Mouse (Mus musculus) kidney, adult 9 months (tissue): Measurements from ENCODE around the gene Mpp3.
A peak's percentile ranks its signal among the peaks of the same experiment; 100 is the strongest.

Source experiments
- DNase-seq: peaks from one replicate; pipeline ENCODE4 v3.0.0; 2022

The Mpp3 gene

DNA sequence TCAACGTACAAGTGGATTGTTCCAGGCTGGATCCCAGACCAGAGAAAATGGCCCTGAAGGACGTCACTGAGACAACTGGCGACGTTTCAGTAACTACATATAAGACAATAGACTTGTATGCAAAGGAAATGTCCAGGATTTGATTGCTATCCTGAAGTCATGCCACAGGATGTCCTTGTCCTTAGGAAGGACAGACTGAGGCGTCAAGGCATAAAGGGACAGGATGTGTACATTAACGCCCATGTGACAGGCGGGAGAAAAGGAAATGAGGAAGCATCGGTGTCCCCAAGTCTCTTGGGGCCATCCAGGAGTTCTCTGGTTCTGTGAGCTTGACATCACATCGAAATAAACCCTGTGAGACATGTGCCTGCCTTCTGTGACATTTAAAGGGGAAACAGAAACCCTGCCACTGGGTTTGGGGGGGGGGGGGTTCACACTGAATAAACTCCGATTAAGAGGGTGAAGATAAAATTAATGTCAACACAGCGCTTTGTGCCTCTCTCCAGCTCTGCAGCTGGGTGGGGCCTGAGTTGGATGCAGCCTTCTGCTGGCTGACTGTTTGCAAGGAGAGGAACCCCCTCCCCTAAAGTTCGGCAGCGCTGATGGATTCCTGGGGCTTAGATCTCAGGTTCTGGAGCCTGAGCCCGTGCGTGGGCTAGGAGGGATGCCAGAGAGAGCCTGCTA is 19.2 kb downstream of the Mpp3 start:
- DNase-seq, result no peak

DNA sequence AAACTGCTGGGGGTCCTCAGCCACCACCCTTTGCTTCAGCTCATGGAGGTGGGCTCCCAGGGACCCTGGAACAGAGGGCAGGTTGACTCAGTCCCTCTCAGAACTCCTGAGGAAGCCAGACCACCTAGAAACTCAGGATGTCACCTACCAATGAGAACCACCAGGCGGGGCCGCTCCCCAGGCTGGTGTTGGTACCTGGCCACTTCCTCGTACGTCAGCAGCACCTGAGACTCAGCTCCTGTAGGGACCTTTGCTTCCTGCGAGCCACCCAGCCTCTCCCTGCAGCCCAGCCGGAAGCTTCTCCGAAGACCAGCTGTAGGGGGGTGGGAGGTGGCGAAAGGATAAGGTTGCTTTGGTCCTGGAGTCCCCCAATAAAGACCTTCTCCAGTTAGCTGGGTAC is 19.9 kb downstream of the Mpp3 start:
- no peak for DNase-seq

DNA sequence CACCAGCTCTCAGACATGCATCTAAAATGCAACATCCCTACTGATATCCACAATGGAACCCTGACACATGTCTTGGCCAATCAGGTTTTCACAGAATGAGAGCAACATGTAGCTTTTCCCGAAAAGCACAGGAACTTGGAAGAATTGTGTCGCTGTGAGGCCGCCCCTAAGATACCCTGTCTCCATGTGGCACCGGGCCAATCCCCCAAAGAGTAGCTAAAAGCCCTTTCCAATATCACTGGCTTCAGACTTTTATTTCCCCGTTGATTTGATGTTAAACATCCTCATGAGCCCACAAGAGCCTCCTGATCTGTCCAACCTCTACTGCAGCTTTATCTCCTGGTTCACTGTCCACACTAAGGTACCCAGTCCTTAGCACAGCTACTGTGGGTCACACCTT is 21.6 kb downstream of the Mpp3 start:
- no peak for DNase-seq

DNA sequence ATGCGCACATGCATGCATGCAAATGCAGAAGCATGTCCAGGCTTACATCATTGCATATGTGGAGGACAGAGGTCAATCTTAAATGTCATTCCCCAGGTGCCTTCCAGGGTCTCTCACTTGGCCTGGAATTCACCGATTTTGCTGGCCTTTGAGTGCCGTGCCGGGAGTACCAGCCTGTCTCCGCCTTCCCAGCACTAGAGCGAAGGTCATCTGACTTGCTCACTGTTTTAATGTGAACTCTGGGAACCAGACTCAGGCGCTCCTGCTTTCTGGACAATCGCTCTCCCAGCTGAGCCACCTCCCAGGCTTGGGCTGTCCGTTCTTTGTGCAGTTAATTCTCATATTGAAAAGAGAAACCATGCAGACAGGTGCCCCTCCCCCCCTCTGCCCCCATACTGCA is 22.0 kb downstream of the Mpp3 start:
- no peak for DNase-seq

DNA sequence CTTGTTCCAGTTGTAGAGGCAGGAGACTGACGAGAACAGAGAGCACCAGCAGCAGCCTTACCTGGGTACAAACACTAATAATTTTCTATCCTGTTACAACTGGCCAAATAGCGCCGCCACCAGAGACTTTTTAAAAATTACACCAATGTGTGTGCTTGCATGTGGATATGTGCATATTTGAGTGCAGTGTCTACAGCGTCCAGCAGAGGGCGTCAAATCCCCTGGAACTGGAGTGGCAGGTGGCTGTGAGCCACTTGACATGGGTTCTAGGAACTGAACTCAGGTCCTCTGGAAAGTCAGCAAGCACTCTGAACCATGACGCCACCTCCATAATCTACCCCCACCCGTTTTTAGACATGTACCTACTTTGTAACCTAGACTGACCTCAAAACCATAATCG is 24.0 kb downstream of the Mpp3 start:
- DNase-seq, result no peak

DNA sequence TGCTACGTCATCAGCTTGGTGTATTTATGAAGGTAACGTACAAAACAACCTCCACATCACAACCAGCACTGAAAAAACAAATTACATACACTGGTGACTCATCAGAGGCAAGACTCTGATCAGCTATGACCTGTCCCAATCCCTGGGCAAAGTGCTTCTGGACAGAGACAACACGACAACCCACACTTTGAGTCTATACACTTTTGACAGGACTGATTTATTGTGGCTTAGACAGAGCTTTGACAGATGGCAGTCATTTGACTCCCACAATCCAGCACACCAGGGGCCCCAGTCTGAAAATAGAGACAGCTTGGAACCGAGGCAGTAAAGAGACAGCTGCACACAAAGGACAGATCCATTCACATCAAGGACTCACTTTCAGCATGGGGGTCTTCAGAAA is 28.8 kb downstream of the Mpp3 start:
- DNase-seq, result no peak

DNA sequence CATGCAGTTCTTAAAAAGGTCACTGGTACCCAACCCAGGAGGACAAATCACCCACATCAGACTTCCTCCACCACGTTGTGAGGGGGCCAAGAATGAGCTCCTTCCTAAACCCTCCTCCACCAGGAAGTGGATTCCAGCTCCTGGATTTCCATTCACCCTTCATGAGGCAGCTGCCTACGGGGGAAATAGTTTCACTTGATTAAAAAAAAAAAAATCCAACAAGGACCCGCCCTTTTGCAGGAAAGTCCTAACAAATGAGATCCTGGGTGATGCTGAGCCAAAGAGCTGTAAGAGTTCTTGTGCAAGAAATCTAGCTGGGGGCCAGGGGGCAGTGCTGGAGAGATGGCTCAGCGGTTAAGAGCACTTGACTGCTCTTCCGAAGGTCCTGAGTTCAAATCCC is 30.0 kb downstream of the Mpp3 start:
- peak; percentile 54 for DNase-seq

DNA sequence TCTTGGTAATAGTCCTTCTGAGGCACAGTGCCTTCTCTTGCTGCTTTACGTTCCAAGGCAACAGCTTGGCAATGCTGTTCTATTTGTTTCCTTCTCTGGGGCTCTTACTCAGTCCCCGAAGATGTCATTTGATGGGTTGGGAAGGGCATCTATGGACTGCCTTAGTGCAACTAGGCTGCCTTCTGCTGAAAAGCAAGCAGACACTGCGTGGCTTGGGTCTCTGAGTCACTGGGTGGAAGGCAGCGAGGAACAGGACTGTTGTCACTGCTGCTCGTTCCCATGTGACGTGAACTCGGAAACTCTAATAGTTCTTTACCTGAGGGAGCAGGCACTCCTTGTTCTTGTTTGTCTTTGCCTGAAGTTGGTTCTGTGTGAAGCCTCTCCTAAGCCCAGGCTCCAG is 32.3 kb downstream of the Mpp3 start:
- no peak for DNase-seq

DNA sequence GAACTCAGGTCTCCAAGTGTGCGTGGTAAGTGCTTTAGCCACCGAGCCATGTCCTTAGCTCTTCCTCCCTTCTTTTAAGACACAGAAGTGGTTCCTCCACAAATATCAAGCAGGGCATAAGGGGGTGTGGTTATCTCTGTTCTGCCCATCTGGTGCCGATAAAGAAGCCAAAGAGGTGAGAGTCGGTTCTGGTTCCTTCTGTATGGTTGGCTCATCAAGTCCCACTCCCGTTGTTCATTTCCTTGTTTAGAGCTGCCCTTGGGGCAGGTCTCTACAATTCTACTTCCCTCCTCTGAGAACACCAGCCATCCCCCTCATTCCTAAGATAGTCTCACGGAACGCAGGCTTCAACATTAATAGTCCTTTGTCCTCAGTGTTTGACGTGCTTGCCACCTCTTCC is 34.2 kb downstream of the Mpp3 start:
- no peak for DNase-seq

DNA sequence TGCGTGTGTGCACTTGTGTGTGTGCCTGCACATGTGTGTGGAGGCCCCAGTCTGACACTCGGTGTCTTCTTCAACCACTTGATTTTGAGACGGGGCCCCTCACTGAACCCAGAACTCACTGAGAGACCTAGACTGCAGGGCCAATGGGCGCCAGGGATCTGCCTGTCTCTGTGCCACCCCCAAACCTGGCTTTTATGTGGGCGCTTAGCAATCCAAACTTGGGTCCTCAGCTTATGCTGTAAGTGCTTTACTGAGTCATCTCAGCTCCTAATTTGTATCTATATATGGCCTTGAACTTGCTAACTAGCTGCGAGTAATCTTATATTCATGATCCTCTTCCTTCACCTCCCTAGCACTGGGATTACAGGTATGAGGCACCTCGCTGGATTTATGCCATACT is 35.9 kb downstream of the Mpp3 start:
- no peak for DNase-seq

DNA sequence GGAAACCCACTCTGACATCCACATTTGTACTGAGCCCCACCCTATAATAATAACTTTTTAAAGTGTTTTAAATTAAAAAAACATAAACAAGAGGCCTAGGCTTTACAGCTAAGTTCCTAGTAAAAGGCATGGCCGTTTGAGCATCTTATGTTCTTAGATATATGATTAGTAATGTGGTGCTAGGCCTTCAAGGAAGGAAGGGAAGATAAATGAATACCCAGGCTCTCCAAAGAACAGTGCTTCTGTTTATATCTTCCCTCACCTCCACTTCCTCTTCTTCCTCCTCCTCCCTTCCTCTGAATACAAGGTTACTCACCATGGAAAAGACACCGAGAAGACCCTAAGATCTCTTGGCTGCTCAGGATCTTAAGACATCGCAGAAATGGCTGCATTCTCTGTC is 36.4 kb downstream of the Mpp3 start:
- no peak for DNase-seq

DNA sequence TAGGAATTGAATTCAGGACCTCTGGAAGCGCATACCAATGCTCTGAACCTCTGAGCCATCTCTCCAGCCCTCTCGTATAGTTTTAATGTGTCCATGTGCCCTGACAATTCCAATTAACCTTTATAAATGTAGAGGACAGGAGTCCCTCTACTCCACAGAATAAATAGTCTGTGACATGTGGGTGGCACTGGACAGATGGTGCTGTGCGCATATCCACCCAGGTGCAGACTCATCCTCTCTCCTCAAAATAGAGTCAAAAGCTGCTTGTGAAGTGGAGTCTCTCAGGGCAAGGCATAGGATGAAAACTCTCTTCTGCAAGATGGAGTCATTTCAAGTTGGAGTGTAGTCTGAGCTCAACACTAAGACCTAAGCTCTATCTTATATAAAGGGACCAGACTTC is 38.0 kb downstream of the Mpp3 start:
- no peak for DNase-seq

DNA sequence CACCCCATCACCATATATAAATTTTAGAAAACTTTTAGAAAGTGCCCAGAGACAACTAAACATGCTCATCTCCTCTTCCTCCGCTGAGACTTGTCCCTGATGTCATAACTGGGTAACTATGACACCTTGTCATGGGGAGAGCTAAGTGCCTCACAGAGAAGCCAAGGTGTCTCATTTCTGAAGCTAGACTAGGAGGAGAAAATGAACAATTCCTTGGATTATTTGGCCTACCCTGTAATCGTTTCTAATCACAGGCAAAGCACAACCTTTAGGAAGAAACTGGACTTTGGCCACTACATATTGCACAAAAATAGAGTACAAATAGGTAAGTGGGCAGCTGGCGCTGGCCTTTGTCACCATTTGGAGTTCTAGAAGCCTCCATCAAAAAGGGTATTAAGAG is 41.3 kb downstream of the Mpp3 start, which contains the start of gene Dusp3:
Dusp3 (minus strand) TSS at position 101 of the 400 bp plus-strand sequence.
- DNase-seq, result no peak

DNA sequence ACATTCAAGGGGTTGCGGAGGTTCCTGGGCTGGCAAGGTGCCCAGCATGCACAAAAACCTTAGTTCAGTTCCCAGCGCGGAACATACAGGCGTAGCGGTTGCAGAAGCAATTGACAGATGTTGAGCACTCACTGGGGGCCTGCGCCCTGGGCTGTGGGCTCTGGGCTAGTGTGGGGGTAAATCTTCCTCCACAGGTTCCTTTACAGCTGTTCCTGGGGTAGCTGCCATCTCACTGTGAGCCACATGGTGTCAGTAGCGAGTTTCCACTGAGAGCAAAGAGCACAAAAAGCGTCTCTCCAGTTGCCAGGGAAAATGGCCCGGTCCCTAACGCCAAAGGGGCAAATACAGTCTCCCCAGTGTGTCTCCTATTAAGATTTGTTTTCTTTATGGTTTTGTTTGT is 42.3 kb downstream of the Mpp3 start:
- peak; percentile 92 for DNase-seq

DNA sequence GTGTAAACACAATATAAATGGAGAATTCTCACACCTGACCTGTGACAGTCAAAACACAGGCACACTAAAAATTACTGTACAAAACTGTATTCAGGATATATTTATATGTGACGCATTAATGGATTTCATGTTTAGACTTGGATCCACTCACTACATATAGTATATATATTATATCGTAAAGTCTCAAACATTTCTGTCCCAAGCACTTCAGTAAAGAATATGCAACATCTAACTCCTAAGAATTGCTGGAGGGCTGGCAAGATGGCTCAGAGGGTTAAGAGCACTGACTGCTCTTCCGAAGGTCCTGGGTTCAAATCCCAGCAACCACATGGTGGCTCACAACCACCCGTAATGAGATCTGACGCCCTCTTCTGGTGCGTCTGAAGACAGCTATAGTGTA is 42.8 kb downstream of the Mpp3 start:
- peak; percentile 33 for DNase-seq

DNA sequence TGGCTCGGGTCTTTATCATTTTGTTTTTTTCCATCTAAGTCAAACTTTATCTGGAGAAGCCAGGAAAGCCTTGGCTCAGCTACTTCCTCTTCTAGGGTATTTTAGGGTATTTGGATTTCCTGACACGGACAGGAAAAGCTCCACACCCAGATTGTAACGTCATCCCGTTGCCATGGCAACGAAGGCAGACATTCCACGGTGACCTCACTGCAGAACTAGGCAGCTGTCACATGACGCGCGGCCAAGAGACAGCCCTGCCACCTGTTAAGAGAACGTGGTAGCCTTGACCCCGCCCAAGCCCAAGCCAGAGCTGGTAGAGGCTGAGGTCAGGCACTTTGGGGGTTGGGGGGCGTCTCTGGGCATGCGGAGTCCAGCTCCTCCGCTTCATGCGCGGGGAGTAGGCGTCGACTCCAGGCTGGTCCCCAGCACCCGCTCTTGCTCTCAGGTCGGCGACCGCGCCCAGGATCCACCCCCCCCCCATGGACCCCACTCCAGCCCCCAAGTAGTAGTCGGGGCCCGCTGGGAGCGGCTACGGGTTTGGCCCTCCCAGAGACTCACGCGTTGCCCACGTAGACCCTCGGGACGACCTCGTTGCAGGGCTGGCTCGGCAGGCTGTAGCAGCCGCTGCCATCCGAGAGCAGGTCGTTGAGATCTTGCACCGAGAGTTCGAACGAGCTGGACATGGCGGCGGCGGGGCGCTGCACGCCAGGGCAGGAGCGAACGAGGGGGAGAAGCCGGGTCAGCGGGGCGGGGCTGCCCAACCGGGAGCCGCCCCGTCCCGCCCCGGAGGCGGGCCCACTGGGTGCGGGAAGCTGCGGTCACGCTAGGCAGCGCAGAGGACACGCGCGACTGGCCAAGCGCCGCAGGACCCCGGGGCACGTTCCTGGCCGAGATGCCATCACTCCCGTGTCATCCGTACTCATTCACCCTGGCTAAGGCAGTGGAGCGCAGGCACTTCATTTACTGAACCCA is 43.9 kb downstream of the Mpp3 start, which contains the start of gene Cfap97d1:
Cfap97d1 (plus strand) TSS at position 226 of the 972 bp plus-strand sequence.
- DNase-seq, result peak; percentile 98

DNA sequence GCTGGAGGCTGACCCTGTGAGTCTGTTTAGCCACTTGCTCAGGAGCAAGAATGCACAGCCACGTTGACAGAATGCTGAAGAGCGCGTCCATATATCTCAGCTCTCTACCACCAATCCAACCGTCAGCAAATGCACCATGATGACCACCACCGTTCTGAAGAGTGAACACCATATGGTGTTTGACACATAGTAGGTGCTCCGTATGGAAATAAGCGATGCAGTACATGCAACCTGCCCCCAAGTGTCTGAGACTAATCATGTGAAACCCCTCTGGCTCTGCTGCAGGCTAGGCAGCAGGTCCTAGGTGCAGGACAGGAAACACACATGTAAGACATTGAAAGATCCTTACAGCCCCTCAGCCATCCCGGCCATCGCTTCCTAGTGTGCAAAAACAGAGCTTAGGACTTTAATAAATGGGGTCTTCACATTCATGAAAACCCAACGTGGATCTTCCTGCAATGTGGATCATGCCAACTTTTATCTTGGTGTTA is 44.8 kb downstream of the Mpp3 start:
- peak; percentile 34 for DNase-seq

DNA sequence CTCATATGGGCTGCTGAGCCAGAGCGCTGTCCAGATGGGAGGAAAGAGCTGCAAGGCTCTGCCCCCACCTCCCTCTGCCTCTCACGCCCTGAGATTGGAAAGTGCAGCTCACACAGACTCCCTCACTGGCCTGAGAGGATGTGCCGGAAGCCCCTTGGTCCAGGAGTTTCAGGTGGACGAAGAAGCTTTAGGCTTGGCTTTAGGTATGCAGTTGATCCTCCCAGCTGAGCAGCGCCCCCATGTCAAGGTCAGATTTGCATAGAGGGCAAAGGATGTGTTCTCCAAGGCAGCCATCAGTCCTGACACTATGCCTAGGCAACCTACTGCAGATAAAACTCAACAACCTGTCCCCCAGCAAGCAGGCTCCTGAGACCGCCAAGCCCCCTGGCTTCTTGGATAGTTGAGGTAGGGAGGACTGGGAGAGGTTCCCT is 45.3 kb downstream of the Mpp3 start:
- peak; percentile 38 for DNase-seq

DNA sequence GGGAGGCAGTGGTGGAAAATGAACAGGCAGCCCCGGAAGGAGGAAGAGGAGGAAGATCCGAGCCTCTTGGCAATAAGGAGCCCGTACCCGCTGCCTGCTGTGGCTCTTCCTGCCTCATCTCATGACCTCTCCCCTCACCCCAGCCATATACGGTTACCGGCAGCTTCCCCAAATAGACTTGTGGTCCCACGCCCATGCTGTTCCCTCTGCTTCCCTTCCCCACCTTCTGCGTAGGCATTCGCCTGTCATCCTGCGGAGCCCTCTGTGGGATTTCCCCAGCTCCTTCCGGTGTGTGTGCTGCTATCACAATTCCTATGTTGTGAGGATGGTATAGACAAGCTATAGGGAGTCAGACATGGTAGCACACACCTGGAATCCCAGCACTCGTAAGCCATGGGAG is 46.4 kb downstream of the Mpp3 start:
- DNase-seq, result peak; percentile 46

DNA sequence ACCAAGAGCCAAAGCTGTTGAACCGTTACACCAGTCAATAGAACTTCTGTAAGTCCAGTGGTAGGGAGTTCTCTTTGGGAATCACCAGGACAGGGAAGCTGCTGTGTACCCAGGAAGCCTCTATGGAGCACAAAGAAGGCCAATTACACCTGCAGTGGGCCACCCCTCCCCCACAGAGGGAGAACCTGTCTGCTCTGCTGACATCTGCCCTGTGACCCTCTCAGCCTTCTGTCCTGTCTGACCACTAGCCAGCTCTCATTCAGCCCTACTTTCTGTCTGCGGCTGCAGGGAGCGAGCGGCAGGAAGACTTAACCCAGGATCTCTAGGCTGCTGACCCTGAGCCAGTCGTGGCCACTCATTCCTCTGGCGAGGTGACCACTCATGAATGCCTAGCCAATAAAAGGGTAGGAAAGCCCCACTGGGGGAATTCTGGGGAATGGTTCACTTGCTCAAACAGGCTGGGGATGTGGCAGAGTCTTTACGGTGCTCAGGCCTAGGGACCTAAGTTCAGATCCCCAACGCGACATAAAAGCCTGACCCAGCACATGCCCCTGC is 47.6 kb downstream of the Mpp3 start:
- DNase-seq, result no peak

DNA sequence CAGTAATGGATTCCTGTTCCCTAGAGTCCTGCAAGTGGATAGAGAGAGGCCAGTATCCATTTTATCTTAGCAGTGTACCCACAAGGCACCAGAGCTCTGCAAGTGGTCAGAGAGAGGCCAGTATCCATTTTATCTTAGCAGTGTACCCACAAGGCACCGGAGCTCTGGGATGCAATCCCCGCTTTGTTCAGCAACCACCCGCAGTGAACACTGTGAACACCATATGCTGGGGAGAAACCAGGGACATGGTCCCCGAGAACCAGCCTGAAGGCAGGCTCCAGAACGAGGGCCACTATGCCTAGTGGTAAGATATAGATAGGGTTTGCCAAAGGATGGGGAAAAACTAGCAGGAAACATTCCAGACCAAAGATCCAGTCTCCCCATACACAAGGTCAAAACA is 49.1 kb downstream of the Mpp3 start:
- DNase-seq, result no peak

DNA sequence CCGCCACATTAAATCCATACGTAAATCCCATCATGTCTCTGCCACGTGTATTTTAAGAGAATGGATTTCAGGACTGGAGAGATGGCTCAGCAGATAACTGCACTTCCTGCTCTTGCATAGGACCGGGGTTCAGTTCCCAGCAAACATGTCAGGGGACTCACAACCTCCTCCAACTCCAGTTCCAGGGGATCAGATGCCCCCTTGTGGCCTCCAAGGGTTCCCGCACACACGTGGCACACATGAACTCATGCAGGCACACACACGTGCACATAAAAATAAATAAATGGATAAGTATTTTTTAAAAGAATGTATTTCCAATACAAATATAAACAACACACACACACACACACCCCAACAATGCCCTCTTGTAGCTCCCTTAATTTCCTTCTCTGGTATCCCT is 51.3 kb downstream of the Mpp3 start:
- no peak for DNase-seq

DNA sequence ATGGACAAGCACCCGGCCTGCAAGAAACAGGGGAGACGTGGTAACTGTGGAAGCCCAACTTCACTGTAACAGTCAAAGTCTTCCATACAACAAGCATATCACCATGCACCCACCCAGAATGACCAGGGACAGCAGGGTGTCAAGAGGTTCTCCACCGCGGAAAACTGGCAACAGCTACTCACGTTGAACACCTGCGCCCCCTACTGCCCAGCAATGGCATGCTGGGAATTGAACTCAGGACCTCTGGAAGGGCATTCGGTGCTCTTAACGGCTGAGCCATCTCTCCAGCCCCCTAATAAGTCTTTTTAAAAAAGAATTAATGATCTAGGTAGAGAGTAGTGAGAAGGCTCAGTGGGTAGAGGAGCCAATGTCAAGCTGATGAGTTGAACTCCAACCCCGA is 53.3 kb downstream of the Mpp3 start:
- no peak for DNase-seq

DNA sequence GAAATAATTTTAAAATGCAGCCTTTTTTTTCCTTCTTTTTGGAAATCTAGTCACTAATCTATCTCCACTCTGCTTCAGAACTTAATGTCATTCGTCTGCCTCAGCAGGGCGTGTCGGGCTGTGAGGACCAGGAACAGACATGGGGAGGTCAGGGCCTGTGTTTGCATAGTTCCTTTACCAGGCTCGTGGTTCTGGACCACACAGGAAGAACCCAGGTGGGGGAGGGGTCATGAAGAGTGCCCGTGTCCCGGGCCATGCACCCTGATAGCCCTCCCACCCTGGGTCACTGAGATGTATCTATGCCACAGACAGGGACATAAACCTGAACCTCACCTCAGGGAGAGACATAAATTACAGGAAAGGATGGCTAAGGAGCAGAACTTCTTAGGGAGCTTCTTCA is 54.1 kb downstream of the Mpp3 start:
- no peak for DNase-seq
